Comparison of ENCODE assay signal across 8 mouse cellular contexts in genomic region chr11:102445891-102446361, GRCm38 (mm10). TPM values are rescaled to one million over a fixed set of nuclear protein-coding genes. Genes with fewer than 3 reads are reported as not detected.
DNase-seq lines count a peak whose midpoint lies in the region; ATAC-seq lines count a peak whose summit lies in the region.

No protein-coding gene starts in this region.

- H3K4me3 ChIP-seq in hindbrain, embryonic 14.5 days (replicated peaks; ENCODE audit: low read length), result peak overlapping the region; percentile 98

- H3K9me3 ChIP-seq in hindbrain, embryonic 14.5 days (ENCODE audit: control insufficient read depth, low read length), result no peaks in the 10 kb centered on the region

- ATAC-seq in hindbrain, embryonic 14.5 days (ENCODE audit: low FRiP score), result 0 out of 2 replicates have a peak, but pooled peaks have one; percentile 1
- no peak for ATAC-seq in frontal cortex, adult (ENCODE audit: low TSS enrichment)

- H3K4me2 ChIP-seq in hindbrain, embryonic 14.5 days (replicated peaks), result peak overlapping the region; percentile 90

- peak; percentile 37 to 72 for DNase-seq in adrenal gland, adult (ENCODE audit: inconsistent age in 2 of 2, low spot score in 1 of 2)
- no peak for DNase-seq in adrenal gland, adult 18-20 months (ENCODE audit: low spot score in 2 of 2)
- peak; percentile 34 for DNase-seq in right cerebral cortex, adult 18-20 months
- DNase-seq in right cerebral cortex, postnatal 14 days, result no peak
- DNase-seq in hindbrain, embryonic 14.5 days (ENCODE audit: low spot score), result peak; percentile 63
- DNase-seq in lung, postnatal 14 days, result peak; percentile 54
- DNase-seq in gastrocnemius, adult 18-20 months (ENCODE audit: low spot score), result no peak

- WGBS in hindbrain, embryonic 14.5 days, result 8% methylated on average over 7 of the region's 7 CpGs

- H3K4me1 ChIP-seq in hindbrain, embryonic 14.5 days (replicated peaks; ENCODE audit: control insufficient read depth, insufficient read depth, low read length), result peaks cover 34% of the 10 kb centered on the region

- peaks cover 32% of the 10 kb centered on the region for H3K36me3 ChIP-seq in hindbrain, embryonic 14.5 days (replicated peaks; ENCODE audit: control insufficient read depth, insufficient read depth)

- H3K27me3 ChIP-seq in hindbrain, embryonic 14.5 days (ENCODE audit: control insufficient read depth, insufficient read depth, low read length), result no peaks in the 10 kb centered on the region; the same call in 1 of the 2 replicates

- H3K9ac ChIP-seq in hindbrain, embryonic 14.5 days, result peak overlapping the region; percentile 100

- peak overlapping the region; percentile 98 for H3K27ac ChIP-seq in hindbrain, embryonic 14.5 days

RNA-seq across cellular contexts. Expression of gene Fam171a2, which starts 1.6 kb away (rescaled TPM):
- total RNA-seq in adrenal gland, adult 18-20 months (2021), result 1 to 10 TPM; 3.4 to 3.5 TPM
- polyA plus RNA-seq in hindbrain, embryonic 14.5 days (2014; fragmentation: Nextera tagmentation; extraction: Ambion mirVana), result 30.9 and 40.4 TPM in 2 replicates
- total RNA-seq in gastrocnemius, adult 18-20 months (2021), result 1 to 10 TPM in 1 of 2 experiments, under 1 TPM in 1; 0.62 to 1.1 TPM

RNA-seq across cellular contexts. Expression of gene Grn, which starts 15.8 kb away (rescaled TPM):
- total RNA-seq in adrenal gland, adult 18-20 months (2021), result 100 to 1,000 TPM; 156 to 181 TPM
- polyA plus RNA-seq in hindbrain, embryonic 14.5 days (2014; fragmentation: Nextera tagmentation; extraction: Ambion mirVana), result 52.4 and 63.6 TPM in 2 replicates
- 10 to 100 TPM; 17.1 to 20.7 TPM for total RNA-seq in gastrocnemius, adult 18-20 months (2021)

RNA-seq across cellular contexts. Expression of gene Itga2b, which starts 24.0 kb away (rescaled TPM):
- total RNA-seq in adrenal gland, adult 18-20 months (2021), result 1 to 10 TPM; 3.4 to 3.6 TPM
- 5.0 and 8.4 TPM in 2 replicates for polyA plus RNA-seq in hindbrain, embryonic 14.5 days (2014; fragmentation: Nextera tagmentation; extraction: Ambion mirVana)
- total RNA-seq in gastrocnemius, adult 18-20 months (2021), result 1 to 10 TPM in 1 of 2 experiments, under 1 TPM in 1; 0.64 to 1.4 TPM

RNA-seq across cellular contexts. Expression of gene Slc25a39, which starts 38.2 kb away (rescaled TPM):
- 100 to 1,000 TPM; 461 to 466 TPM for total RNA-seq in adrenal gland, adult 18-20 months (2021)
- 154 and 157 TPM in 2 replicates for polyA plus RNA-seq in hindbrain, embryonic 14.5 days (2014; fragmentation: Nextera tagmentation; extraction: Ambion mirVana)
- 10 to 100 TPM; 61.2 to 62.0 TPM for total RNA-seq in gastrocnemius, adult 18-20 months (2021)

RNA-seq across cellular contexts. Expression of gene Rundc3a, which starts 52.7 kb away (rescaled TPM):
- 10 to 100 TPM; 40.0 to 45.9 TPM for total RNA-seq in adrenal gland, adult 18-20 months (2021)
- polyA plus RNA-seq in hindbrain, embryonic 14.5 days (2014; fragmentation: Nextera tagmentation; extraction: Ambion mirVana), result 106 TPM in 2 replicates
- not detected for total RNA-seq in gastrocnemius, adult 18-20 months (2021)

Comparison
In these comparisons a context has a peak if more than half of its experiments do, and no peak if none do; other contexts are left out.
1. DNase-seq: peak in adrenal gland, adult (2 of 2), right cerebral cortex, adult 18-20 months (single experiment), hindbrain, embryonic 14.5 days (single experiment) and lung, postnatal 14 days (single experiment); none in adrenal gland, adult 18-20 months (0 of 2), right cerebral cortex, postnatal 14 days (single experiment) and gastrocnemius, adult 18-20 months (single experiment).
2. RNA of gene Grn, which starts 15.8 kb away (total RNA-seq): 156 to 181 TPM in adrenal gland, adult 18-20 months; 17.1 to 20.7 TPM in gastrocnemius, adult 18-20 months; every median in the first group is over 4 times any median in the second.